Mouse (Mus musculus) cerebellum, postnatal 14 days (tissue): ENCODE measurements at regions not wholly inside any gene's neighbourhood (a gene's known extent, or its start where the extent isn't known, plus 50 kb on each side); places are given as distances from the start of the nearest gene placed in this dataset.

ENCODE experiments used
- DNase-seq, 2 experiments: peaks; one replicate each; pipeline ENCODE4 v3.0.0; 2021; ENCODE audit warnings: mixed read lengths in 2 of 2

GRCm38 (mm10) chr6:116767738-116768522 lies 51.2 kb upstream of the Tmem72 start:
- DNase-seq: peak; percentile 90 to 92

DNA sequence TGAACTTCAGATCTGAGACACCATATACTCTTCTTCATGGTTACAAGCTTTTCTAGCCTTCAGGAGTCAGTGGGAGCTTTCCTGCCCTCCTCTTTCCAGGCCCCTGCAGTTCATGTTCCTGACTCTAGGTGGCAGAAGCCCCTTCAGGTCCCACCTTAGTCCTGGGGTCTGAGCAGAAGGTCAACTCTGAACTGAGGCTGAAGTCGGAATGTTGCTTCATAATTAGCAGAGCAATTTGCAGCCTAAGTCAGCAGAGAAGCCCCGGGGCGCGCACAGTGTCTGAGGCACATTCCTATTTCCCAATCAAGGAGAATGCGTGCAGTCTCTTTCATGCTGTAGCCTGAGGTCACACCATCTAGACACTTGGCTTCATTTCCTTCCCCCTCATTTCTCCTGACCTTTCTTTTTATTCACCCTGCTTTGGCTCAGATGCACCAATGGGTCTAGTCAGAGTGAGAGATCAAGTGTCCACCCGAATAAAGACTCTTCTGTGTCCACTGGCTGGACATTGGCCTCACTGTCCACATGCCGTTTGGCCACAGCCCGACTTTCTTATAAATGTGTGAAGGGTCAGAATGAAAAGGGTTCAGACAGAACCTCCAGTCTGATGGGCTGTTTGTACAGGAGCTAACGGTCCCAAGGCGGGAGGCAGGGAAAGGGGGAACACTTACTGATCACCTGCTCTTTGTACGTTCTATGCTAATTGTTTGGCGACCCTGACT lies 58.4 kb upstream of the Tmem72 start:
- DNase-seq: peak; percentile 58 to 68

GRCm38 (mm10) chr6:116786553-116787335 lies 70.0 kb upstream of the Tmem72 start:
- no peak for DNase-seq

DNA sequence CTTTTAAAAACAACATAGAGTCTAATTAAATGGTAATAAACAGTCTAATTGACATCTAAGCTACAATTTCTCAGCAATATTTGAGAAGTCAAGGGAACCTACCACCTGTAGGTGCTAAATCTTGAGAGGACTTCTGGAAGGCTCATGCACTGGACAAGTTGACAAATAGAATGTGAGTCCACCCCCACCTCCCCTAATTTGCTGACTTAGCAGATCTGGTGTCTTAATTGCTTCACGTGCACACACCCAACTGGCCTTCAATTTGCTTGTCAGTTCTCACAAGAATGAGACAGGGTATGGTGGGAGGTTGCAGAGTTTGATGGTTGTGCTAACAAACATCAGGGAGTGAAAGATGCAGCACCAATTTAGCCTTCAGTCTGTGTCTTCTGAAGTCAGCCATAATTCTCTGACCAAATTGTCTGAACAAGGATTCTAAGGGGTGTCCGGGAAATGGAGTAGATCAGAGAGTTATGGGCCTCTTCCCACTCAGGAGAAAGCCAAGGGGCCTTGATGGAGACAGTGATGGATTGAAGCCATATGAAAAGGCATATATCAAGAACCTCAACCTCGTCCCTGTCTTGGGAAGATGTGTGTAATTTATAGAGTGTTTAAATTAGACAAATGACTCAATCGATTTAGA lies 76.7 kb upstream of the Tmem72 start:
- DNase-seq: no peak

DNA sequence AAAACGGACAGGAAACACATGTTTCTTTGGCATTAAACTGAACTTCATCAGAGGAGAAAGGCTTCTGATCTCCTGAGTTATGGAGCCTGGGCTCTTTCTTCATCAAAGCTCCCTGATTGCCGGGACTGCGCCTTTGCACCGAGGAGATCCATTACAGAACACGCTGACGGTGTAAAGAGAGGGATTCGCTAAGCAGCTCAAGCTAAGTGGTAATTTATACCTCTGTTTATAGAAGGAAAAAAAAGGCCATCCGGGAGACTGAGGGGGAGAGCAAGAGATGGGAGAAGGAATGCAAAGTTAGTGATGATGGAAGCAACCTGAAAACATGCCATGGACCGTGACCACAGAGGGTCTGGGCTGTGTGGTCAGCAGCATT lies 77.2 kb upstream of the Tmem72 start:
- DNase-seq: no peak

GRCm38 (mm10) chr6:116821215-116821912 lies 104.7 kb upstream of the Tmem72 start:
- DNase-seq: peak; percentile 20 to 21

DNA sequence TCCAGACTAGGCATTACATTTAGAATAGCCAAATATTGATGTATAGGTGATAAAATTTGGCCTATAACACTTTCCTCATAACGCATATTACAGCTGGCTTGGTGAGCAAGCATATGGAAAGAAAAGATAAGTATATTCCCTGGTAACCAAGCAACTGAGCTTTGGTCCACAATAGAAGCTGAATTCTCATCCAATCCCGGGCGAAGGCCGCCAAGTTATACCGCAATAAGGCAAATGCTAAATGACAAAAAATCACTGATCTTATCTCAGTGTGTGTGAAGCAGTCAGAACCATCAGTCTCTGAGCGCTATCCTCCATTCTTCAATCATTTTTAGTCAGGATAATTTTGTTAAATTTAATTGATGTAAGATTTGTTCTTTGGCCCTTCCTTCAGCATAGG lies 105.9 kb upstream of the Tmem72 start:
- no peak for DNase-seq

GRCm38 (mm10) chr6:116825628-116826027 lies 108.9 kb upstream of the Tmem72 start:
- no peak for DNase-seq

GRCm38 (mm10) chr6:116829341-116829740 lies 112.6 kb upstream of the Tmem72 start:
- DNase-seq: peak; percentile 47 to 58

- DNase-seq: no peak
Measured at GRCm38 (mm10) chr6:116845990-116846862, 129.5 kb upstream of the Tmem72 start.

DNA sequence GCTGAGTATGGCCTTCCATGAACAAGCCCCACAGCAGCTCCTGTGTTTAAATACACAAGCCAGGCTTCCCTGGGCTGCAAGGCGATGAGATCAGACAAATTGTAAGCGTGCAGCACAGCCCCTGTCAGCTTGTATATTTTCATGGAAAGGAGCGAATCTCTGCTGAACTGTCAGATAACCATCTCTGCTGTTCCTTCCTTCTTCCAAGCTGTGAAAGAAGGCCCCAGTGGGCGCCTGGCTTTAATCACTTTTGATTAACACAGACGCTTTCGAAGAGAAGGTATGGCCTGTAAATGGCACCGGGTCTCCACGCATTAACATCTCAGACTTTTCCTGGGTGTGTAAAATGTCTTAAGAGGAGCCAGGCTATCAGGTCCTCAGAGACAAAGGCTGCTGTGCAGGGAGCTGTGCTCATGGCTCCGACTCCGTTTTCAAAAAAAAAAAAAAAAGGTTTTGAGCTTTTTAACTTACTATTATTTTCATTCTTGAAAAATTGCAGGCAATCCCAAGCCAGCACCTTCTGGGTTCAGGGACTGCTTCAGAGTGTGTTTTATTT lies 131.9 kb upstream of the Tmem72 start:
- DNase-seq: no peak

- no peak for DNase-seq
Measured at GRCm38 (mm10) chr6:116854029-116854428, 137.3 kb upstream of the Tmem72 start.

GRCm38 (mm10) chr6:116856093-116856492 lies 139.4 kb upstream of the Tmem72 start:
- no peak for DNase-seq

- no peak for DNase-seq
Measured at GRCm38 (mm10) chr6:116856917-116857491, 140.3 kb upstream of the Tmem72 start.

DNA sequence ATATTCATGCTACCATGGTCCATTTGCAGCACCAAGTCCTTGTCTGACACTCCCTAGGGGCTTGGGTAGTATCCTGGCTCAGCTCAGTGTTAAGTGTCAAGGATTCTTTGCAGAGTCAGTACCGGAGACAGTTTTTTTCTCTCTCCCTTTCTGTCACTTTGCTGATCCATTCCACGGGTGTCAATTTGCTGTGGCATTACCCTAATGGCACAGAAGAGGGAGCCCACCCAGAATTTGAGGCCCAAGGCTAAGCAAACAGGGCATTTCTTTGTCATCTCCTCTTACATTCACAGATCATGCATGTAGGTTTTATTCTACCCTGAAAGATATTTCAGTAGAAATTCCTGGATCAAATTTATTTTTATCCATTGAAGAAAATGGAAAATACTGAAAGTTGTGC lies 146.4 kb upstream of the Tmem72 start:
- peak; percentile 17 to 35 for DNase-seq

- no peak for DNase-seq
Measured at GRCm38 (mm10) chr6:116863626-116864025, 146.9 kb upstream of the Tmem72 start.

DNA sequence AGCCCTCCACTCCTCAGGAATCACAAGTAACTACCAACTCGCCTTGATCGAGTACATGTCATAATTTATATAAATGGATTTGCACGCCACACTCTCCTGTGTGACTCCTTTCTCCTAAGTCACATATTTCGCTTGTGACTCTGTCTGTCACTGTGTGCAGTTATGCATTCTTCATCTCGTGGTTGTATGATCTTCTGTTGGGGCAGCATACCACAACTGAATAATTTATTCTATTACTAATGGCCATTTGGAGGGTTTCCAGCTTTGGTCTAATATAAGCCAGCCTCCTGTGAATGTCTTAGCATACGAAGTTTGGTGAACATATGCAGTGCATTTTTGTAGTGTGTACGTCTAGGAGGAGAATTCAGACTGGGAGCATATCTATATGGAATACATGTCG lies 176.6 kb upstream of the Tmem72 start:
- no peak for DNase-seq

DNA sequence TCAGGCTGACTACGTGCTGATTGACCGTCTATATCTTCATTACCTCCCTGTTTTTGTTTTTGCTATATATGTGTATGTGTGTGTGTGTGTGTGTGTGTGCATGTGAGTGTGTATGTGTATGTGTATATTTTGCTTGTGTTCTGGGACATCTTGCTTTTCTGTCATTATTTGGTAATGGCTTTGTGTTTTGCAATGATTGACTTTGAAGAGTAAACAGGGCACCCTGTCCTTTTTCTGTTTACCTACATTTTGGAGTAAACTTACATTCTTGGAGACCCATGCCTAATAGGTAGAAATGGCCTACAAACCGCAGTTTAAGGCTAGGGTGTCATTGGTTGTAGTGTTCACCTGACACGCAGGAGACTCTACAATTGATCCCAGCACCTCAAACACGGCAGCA lies 177.5 kb upstream of the Tmem72 start:
- DNase-seq: no peak

DNA sequence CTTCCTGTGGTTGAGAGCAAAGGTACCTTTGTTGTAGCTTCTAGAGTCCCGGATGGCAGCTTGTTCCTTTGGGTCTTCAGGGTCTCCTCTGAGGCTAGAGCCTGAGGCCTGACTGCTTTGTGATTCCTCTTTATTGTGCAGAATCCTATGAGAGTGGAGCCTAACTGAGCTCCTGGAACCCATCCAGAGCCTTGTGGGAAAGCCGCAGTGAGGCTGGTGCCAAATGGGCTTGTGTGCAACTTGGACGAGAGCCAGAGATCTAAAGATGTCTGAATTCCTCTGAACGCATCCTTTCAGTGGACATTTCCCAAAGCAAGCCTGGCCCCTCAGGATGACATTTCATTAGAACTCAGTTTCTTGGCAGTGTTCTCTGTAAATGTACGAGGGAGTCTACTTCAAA lies 178.4 kb upstream of the Tmem72 start:
- peak; percentile 90 to 91 for DNase-seq

GRCm38 (mm10) chr6:116896132-116896630 lies 179.5 kb upstream of the Tmem72 start:
- no peak for DNase-seq
